Mouse (Mus musculus): ENCODE data around the gene Ubash3b.

Ubash3b gene

DNA sequence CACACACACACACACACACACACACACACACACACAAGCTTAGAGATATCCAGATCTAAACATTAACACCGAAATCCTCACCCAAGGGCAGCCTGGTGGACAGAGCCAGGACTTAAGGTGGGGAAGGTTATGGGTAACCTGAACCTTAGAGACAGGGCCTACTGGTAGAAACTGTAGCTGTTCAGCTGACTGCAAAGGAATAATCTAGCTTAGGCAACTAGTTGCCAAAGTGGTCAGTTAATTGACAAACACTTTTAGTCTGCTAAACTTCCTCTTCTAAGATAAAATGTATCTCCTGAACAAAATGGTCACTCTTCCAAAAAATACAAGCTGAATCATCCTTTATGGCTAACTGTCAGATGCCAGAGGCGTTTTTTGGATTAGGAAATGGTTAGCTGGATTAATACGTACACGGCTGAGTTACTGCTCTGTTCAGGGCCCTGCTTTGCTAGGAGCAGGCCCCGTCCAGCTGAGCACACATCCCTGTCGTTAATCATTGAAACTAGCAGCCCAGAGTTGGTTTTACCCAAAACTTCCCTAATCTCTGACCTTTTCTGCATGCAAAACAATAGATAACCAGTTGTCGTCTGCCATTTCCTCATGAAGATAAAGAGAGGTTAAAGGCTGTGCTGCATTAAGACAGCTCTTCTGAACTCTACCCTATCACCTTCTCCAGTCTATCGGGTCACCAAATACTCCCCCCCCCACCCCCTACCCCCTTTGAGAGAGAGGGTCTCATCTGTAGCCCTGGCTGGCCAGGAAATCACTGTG, 102.5 kb downstream of the Ubash3b start:
- DNase-seq (ENCODE audit: inconsistent age in 2 of 2, low spot score in 1 of 2), result no peak

GRCm38 (mm10) chr9:41054166-41054565, 107.3 kb downstream of the Ubash3b start:
- no peak for DNase-seq (ENCODE audit: inconsistent age in 2 of 2, low spot score in 1 of 2)

DNA sequence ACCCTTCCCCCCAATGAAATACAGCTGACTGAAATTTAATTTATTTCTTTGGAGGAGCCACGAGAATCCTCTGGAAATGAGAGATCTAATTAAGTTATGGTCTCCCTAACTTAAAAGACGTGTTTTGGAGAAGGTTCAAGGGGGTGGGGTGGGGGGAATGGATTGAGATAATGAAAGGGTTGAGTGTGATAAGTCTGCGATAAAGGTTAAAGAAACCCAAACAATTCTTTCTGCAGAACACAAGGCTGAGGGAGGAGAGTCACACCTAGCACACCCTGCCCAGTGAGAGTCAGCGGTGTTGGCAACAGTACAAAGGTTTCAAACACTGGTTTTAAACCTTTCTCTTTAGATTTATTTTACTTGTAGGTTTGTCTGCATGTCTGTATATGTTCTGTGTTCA, 108.0 kb downstream of the Ubash3b start:
- DNase-seq (ENCODE audit: inconsistent age in 2 of 2, low spot score in 1 of 2), result no peak

- peak in 1 of 2 experiments; percentile 65 for DNase-seq (ENCODE audit: inconsistent age in 2 of 2, low spot score in 1 of 2)
Measured at GRCm38 (mm10) chr9:41051080-41051932, 110.2 kb downstream of the Ubash3b start.

- no peak for DNase-seq (ENCODE audit: inconsistent age in 2 of 2, low spot score in 1 of 2)
Measured at GRCm38 (mm10) chr9:41050331-41051079, 111.0 kb downstream of the Ubash3b start.

GRCm38 (mm10) chr9:41049282-41049681, 112.2 kb downstream of the Ubash3b start:
- DNase-seq (ENCODE audit: inconsistent age in 2 of 2, low spot score in 1 of 2), result no peak

- no peak for DNase-seq (ENCODE audit: inconsistent age in 2 of 2, low spot score in 1 of 2)
Measured at GRCm38 (mm10) chr9:41048820-41049219, 112.7 kb downstream of the Ubash3b start.

DNA sequence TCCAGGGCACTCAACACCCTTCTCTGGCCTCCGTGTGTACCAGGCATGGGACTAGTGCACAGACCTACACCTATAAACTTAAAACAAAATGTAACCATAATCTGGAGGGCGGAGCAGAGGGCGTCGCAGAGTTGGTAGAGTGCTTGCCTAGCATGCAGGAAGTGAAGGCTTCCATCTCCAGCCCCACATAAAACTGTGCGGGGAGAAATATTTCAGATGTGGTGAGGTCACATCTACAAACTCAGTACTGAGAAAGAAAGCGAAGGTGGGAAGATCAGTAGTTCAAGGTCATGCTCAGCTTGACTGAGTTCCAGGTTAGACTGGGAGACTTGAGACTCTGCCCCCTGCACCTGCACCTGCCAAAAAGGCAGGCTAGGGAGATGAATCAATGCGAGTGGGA, 113.3 kb downstream of the Ubash3b start:
- no peak for DNase-seq (ENCODE audit: inconsistent age in 2 of 2, low spot score in 1 of 2)

- DNase-seq (ENCODE audit: inconsistent age in 2 of 2, low spot score in 1 of 2), result no peak
Measured at GRCm38 (mm10) chr9:41047654-41048053, 113.8 kb downstream of the Ubash3b start.

DNA sequence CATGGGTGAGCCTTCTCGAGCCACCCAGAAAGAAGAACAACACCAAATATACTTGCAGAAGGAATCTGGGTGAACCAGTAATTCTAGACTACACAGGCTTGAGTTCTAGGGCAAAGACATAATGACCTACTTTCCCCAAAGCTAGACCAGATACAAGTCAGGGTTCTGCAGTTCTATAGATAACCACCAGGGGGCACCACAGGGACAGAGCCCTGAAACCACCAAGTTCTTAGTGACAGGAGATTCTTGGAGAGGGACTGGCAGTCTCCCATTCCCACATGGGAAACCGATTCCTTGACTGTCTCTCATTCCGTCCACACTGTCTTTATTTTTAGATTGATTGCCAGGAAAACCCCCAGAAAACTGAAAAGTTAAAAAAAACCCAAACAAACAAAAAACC, 116.9 kb downstream of the Ubash3b start:
- DNase-seq (ENCODE audit: inconsistent age in 2 of 2, low spot score in 1 of 2), result peak; percentile 81 to 96

DNA sequence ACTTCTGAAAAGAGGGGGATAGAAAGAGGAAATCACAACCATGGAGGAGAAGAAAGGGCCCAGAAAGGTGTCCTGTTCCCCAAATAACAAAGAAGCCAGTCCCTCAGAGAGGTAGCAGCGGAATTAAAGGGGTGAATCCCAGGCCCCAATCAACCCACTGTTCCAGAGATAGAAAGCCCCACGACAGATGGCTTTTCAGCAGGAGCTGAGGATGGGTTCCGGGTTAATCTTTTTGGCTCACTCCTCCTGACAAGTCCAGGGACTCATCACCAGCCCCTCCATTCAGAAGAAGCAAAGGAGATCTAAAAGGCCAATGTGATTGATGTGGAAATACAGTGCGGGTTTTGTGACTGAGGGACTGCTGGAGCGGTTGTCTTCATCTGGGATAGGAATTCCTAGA, 117.9 kb downstream of the Ubash3b start:
- DNase-seq (ENCODE audit: inconsistent age in 2 of 2, low spot score in 1 of 2), result no peak

DNA sequence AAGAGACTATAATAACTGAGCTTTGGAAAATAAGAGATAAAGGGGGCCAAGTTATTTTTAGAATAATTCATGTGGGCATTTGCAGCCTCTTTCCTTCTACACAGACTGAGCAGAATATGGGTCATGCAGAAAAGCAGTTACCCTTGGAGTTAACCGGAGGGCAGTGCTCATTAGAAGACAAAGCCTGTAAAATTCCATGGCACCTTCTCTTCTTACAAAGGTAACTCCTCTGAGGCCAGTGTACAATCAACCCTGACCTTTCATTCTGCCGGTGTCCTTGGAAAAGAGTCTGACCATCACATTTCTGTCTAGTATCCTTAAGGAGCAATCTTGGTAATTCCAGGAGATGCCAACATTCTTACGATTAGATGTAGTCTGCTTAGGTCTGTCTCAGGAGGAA, 120.1 kb downstream of the Ubash3b start:
- DNase-seq (ENCODE audit: inconsistent age in 2 of 2, low spot score in 1 of 2), result peak in 1 of 2 experiments; percentile 56

- DNase-seq (ENCODE audit: inconsistent age in 2 of 2, low spot score in 1 of 2), result no peak
Measured at GRCm38 (mm10) chr9:41038150-41038664, 123.3 kb downstream of the Ubash3b start.

GRCm38 (mm10) chr9:41031590-41032489, 129.7 kb downstream of the Ubash3b start:
- DNase-seq (ENCODE audit: inconsistent age in 2 of 2, low spot score in 1 of 2), result no peak

GRCm38 (mm10) chr9:41029827-41030226, 131.7 kb downstream of the Ubash3b start:
- no peak for DNase-seq (ENCODE audit: inconsistent age in 2 of 2, low spot score in 1 of 2)

- peak; percentile 25 to 75 for DNase-seq (ENCODE audit: inconsistent age in 2 of 2, low spot score in 1 of 2)
Measured at GRCm38 (mm10) chr9:41028470-41028869, 133.0 kb downstream of the Ubash3b start.

DNA sequence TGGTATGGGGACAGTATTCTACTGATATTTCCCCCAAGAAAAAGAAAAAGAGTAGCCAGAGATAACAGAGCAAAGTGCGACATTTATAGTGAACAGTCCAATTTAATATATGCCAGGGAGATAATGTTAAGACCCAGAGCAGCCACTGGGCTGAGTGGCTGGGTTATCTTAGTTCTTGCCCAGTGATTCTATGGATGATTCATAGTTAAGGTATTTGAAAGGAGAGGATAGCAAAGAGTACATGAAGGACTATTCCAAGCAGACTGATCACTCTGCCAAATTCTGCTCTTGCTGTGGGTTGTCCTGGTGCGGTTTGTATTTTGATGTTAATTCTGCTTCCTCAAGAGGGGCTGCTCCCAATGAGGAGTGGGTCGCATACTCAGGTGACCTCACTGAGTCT, 139.8 kb downstream of the Ubash3b start:
- no peak for DNase-seq (ENCODE audit: inconsistent age in 2 of 2, low spot score in 1 of 2)

DNA sequence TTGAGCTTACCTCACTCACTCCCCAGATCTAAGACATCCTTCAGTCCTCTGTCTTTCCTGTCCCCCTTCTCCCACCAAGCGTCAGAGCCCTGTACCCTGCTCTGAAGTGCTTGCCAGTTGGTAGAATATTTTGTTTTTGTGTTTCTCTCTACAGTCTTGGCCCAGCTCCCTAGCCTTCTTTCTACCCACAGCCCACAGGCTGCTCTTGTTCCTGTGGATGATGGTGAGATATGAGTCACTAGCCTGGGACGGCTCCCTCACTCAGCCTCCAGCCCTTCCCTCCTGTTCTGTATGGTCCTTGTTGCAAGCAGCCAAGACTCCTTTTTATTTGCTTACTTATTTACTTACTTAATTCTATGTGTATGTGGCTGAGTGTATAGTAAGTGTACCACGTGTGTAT, 141.0 kb downstream of the Ubash3b start:
- DNase-seq (ENCODE audit: inconsistent age in 2 of 2, low spot score in 1 of 2), result no peak

GRCm38 (mm10) chr9:41014512-41014911, 147.0 kb downstream of the Ubash3b start:
- DNase-seq (ENCODE audit: inconsistent age in 2 of 2, low spot score in 1 of 2), result no peak

- no peak for DNase-seq (ENCODE audit: inconsistent age in 2 of 2, low spot score in 1 of 2)
Measured at GRCm38 (mm10) chr9:41012456-41012855, 149.0 kb downstream of the Ubash3b start.

Measured in adrenal gland, adult (tissue).